Mouse (Mus musculus): ENCODE results near the gene Prkcd. TPM values are rescaled to one million over a fixed set of nuclear protein-coding genes. Genes with fewer than 3 reads are reported as not detected.

Prkcd gene
- polyA plus RNA-seq, 1 experiment from 2014 or later = 64.1 TPM

DNA sequence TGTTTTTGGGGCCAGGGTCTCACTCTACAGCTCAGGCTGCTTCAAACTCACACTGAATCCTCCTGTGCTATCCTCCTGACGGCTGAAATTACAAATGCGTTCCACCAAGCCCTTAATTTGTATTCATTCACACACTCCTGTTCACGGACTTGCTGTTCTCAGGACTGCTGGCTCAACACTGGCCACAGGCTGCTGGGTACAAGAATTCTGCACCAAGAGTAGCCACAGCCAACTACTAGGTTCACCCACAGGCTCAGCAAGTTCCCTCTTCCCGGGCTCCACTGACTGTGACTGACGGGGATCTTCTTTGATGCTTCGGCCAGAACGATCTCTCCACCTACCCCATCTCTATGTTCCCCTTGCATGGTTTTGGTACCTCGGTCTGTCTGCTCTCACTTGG lies 23.7 kb upstream of the Prkcd start:
- WGBS = 85% methylated on average over 8 of the region's 8 CpGs
- Histone ChIP-seq H3K4me2 (no peak overlapping the region), H3K36me3 (no peaks in the 10 kb centered on the region), H3K27me3 (no peaks in the 10 kb centered on the region), H3K4me3 (no peak overlapping the region), H3K9me3 (no peaks in the 10 kb centered on the region), H3K4me1 (peaks cover 7% of the 10 kb centered on the region), H3K27ac (no peak overlapping the region), H3K9ac (no peak overlapping the region)
- no peak for ATAC-seq (ENCODE audit: insufficient number of reproducible peaks, low FRiP score, low TSS enrichment, low read depth)

DNA sequence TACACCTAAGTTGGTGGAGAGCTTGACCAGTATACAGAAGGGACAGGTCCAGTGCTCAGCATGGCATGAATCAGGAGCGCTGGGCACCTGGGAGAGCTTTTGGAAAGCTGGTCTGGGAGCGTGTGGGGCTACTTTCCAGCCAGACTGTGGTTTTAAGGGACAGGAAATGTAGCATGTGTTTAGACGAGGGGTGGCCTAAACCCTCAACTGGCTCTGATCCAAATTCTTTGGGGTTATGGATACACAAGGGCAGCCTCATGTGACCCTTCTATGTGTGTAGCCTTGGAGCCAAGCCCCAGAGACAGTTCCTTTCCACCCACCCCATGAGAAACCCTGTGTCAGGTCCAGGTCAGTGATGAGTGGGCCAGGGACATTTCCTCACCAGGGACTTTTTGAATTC lies 22.5 kb upstream of the Prkcd start:
- H3K4me3 ChIP-seq = no peak overlapping the region
- no peak overlapping the region for H3K27ac ChIP-seq
- no peaks in the 10 kb centered on the region for H3K27me3 ChIP-seq
- H3K4me1 ChIP-seq = peaks cover 6% of the 10 kb centered on the region; the same call in 1 of the 2 replicates
- H3K4me2 ChIP-seq = no peak overlapping the region
- no peak overlapping the region for H3K9ac ChIP-seq
- ATAC-seq (ENCODE audit: insufficient number of reproducible peaks, low FRiP score, low TSS enrichment, low read depth) = no peak
- 40% methylated on average over 3 of the region's 3 CpGs for WGBS
- no peaks in the 10 kb centered on the region for H3K9me3 ChIP-seq
- no peaks in the 10 kb centered on the region for H3K36me3 ChIP-seq

DNA sequence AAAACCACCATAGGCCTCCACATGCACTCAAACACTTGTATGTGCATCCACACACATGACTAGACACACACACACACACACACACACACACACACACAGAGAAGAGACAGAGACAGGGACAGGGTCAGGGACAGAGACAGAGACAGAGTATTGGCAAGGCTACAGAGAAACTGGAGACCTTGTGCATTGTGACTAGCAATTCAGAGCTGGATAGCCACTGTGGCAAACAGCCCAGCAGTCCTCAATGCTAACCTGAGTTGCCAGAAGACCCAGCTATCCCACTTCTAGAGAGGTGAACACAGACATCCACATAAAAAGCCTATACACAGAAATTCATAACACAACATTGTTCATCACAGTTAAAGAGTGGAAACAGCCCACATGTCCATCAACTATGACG lies 20.5 kb upstream of the Prkcd start:
- H3K9me3 ChIP-seq = no peaks in the 10 kb centered on the region
- WGBS = 84% methylated on average over 1 of the region's 1 CpGs
- H3K4me3 ChIP-seq = no peak overlapping the region
- no peaks in the 10 kb centered on the region for H3K27me3 ChIP-seq
- no peak overlapping the region for H3K9ac ChIP-seq
- H3K4me2 ChIP-seq = no peak overlapping the region
- no peaks in the 10 kb centered on the region for H3K36me3 ChIP-seq
- no peak overlapping the region for H3K27ac ChIP-seq
- no peak for ATAC-seq (ENCODE audit: insufficient number of reproducible peaks, low FRiP score, low TSS enrichment, low read depth)
- peaks cover 6% of the 10 kb centered on the region; the same call in 1 of the 2 replicates for H3K4me1 ChIP-seq

DNA sequence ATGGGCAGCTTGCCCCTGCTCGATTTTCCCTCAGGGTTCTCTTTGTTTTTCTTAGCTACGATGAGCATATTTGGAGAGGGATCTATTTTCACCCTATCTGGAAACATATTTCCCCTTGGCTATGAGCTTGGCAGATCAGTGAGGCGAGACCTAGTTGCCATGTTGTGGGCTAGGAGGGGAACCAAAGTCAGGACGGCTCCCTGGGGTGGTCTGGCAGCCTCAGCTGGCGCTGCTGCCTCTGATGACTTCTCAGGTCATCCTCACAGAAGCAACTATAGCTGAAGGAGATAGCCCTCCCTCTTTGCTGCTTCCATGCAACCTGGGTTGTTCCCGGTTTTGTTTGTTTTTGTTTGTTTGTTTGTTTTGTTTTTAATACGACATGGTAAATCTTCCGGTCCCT lies 19.1 kb upstream of the Prkcd start:
- Histone ChIP-seq H3K27ac (no peak overlapping the region), H3K4me1 (no peaks in the 10 kb centered on the region; the same call in 1 of the 2 replicates), H3K27me3 (no peaks in the 10 kb centered on the region), H3K9me3 (no peaks in the 10 kb centered on the region), H3K36me3 (no peaks in the 10 kb centered on the region), H3K4me3 (no peak overlapping the region), H3K9ac (no peak overlapping the region), H3K4me2 (no peak overlapping the region)
- 64% methylated on average over 8 of the region's 8 CpGs for WGBS
- no peak for ATAC-seq (ENCODE audit: insufficient number of reproducible peaks, low FRiP score, low TSS enrichment, low read depth)

DNA sequence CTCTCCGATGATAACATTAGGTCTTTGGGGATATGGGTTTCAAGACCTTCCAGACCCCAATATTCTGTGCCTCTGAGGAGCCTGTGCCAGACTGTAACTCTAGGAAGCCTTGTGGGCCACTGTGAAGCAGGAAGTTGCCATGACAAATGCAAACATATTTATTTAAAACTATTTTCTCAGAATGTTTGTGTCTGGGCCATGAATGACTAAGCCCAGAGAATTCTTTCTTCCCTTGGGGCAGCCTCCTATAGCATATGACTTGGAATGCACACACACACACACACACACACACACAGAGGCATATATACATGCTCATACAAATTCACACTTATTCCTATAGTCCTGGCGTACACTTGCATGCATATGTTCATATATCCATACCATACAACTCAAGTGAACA lies 18.0 kb upstream of the Prkcd start:
- H3K4me3 ChIP-seq = no peak overlapping the region
- H3K36me3 ChIP-seq = no peaks in the 10 kb centered on the region
- H3K9me3 ChIP-seq = no peaks in the 10 kb centered on the region
- H3K9ac ChIP-seq = no peak overlapping the region
- 87% methylated on average over 2 of the region's 2 CpGs for WGBS
- no peaks in the 10 kb centered on the region; the same call in 1 of the 2 replicates for H3K4me1 ChIP-seq
- H3K27ac ChIP-seq = no peak overlapping the region
- no peak overlapping the region for H3K4me2 ChIP-seq
- no peaks in the 10 kb centered on the region for H3K27me3 ChIP-seq
- no peak for ATAC-seq (ENCODE audit: insufficient number of reproducible peaks, low FRiP score, low TSS enrichment, low read depth)

DNA sequence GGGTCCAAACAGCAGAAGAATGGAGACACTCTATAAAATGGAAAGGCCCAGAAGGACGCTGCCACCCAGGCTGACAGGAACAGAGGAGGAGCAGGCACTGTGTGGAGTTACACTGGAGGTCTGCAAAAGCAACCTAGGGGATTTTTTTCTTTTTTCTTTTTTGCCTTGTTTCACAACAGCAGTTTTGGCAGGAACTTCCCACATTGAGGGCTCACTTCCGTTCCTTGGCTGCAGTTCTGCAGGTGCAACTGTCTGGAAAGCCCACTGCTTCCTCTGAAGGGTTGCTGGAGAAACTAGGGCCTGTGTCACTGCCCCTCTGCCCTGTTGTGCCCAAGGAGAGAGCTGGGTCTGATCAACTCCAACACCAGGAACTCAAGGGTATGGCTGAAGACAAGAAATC lies 15.7 kb upstream of the Prkcd start:
- no peaks in the 10 kb centered on the region for H3K27me3 ChIP-seq
- no peaks in the 10 kb centered on the region for H3K36me3 ChIP-seq
- no peak overlapping the region for H3K4me2 ChIP-seq
- H3K4me1 ChIP-seq = peaks cover 9% of the 10 kb centered on the region; the same call in 1 of the 2 replicates
- H3K27ac ChIP-seq = no peak overlapping the region
- H3K4me3 ChIP-seq = no peak overlapping the region
- H3K9ac ChIP-seq = no peak overlapping the region
- no peak for ATAC-seq (ENCODE audit: insufficient number of reproducible peaks, low FRiP score, low TSS enrichment, low read depth)
- no peaks in the 10 kb centered on the region for H3K9me3 ChIP-seq
- WGBS = 69% methylated on average over 2 of the region's 2 CpGs

DNA sequence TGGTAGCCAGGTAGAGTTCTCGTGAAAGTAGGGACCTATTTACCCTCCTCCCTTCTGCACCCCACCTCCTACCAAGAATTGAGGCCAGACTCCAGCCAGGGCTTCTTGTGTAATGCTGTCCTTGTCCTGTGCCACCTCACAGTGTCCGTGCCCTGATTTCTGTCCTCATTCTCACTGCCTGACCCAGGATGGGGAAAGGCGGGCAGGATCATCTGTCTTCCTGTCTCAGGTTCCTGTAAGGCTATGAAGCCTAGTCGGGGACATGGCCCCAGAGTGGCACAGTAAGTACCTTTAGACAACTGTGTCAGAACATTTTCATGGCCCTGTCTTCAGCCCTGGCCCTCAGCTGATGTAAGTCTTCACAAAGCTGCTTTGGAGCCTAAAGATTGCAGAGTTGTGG lies 12.7 kb upstream of the Prkcd start:
- no peak overlapping the region for H3K27ac ChIP-seq
- H3K27me3 ChIP-seq = no peaks in the 10 kb centered on the region
- WGBS = 75% methylated on average over 4 of the region's 4 CpGs
- peaks cover 20% of the 10 kb centered on the region; the same call in 1 of the 2 replicates for H3K4me1 ChIP-seq
- no peaks in the 10 kb centered on the region for H3K36me3 ChIP-seq
- ATAC-seq (ENCODE audit: insufficient number of reproducible peaks, low FRiP score, low TSS enrichment, low read depth) = no peak
- H3K9me3 ChIP-seq = no peaks in the 10 kb centered on the region
- H3K4me3 ChIP-seq = no peak overlapping the region
- no peak overlapping the region for H3K4me2 ChIP-seq
- H3K9ac ChIP-seq = no peak overlapping the region

DNA sequence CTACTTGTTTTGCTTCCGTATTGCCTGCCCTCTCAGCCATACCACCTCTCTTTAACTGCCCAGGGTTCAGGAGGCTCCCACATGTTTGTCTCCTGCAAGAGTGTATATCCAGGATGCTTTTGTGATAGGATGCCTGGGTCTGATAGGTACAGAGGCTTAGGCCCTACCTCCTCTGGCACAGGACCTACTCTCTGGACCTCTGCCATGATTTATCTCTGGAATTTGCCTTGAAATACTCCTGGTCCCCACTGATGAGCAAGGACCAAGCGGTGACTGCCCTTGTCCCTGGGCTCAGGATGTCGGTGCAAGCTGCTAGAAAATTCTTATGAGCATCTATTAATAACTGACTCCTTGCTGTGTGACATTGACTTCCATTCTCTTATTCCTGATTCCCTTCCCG lies 12.0 kb upstream of the Prkcd start:
- Histone ChIP-seq H3K4me2 (no peak overlapping the region), H3K27me3 (no peaks in the 10 kb centered on the region), H3K9ac (no peak overlapping the region), H3K9me3 (no peaks in the 10 kb centered on the region), H3K4me3 (no peak overlapping the region), H3K36me3 (no peaks in the 10 kb centered on the region), H3K27ac (no peak overlapping the region), H3K4me1 (peaks cover 20% of the 10 kb centered on the region; the same call in 1 of the 2 replicates)
- ATAC-seq (ENCODE audit: insufficient number of reproducible peaks, low FRiP score, low TSS enrichment, low read depth) = no peak
- 84% methylated on average over 4 of the region's 4 CpGs for WGBS

DNA sequence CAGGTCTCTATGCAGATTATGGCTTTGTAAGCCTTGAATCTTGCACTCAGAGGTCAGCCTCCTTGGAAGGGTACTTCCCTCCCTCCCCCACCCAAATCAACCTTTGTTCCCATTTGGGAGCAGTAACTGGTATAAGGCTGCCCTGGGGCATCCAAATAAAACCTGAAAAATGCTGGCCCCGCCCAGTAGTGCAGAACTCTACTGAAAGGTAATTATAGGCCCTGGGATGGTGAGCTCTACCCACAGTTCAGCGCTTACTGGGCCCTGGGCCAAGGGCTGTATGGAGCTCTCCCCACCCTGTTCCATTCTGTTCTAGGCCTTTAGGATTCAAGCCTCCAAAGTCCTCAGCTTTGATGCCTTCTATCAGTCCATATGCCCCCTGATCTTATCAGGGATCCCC lies 11.1 kb upstream of the Prkcd start:
- Histone ChIP-seq H3K4me1 (peaks cover 20% of the 10 kb centered on the region; the same call in 1 of the 2 replicates), H3K36me3 (no peaks in the 10 kb centered on the region), H3K27ac (no peak overlapping the region), H3K27me3 (no peaks in the 10 kb centered on the region), H3K4me2 (no peak overlapping the region), H3K9ac (no peak overlapping the region), H3K4me3 (no peak overlapping the region), H3K9me3 (no peaks in the 10 kb centered on the region)
- no peak for ATAC-seq (ENCODE audit: insufficient number of reproducible peaks, low FRiP score, low TSS enrichment, low read depth)
- 33% methylated on average over 2 of the region's 2 CpGs for WGBS

DNA sequence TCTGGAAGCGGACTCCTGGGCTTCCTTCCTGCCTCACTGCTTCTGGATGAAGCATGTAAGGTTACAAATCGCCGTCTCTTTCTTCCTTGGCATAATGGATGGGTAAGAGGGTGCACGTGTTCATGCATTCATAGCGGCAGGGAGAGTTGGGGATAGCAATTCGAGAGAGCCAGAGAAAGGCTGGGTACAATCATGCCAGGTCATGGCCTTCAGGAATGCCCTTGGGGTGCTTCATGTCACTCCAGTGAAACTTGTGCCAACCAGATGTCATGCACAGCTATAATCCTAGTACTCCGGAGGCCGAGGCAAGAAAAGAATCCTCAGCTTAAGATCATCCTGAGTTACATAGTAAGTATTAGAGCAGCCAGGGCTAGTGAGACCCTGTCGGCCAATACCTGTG lies 10.5 kb upstream of the Prkcd start:
- WGBS = 60% methylated on average over 9 of the region's 9 CpGs
- H3K4me2 ChIP-seq = no peak overlapping the region
- no peak overlapping the region for H3K9ac ChIP-seq
- H3K27ac ChIP-seq = no peak overlapping the region
- no peaks in the 10 kb centered on the region for H3K36me3 ChIP-seq
- no peak overlapping the region for H3K4me3 ChIP-seq
- no peak for ATAC-seq (ENCODE audit: insufficient number of reproducible peaks, low FRiP score, low TSS enrichment, low read depth)
- no peaks in the 10 kb centered on the region for H3K27me3 ChIP-seq
- no peaks in the 10 kb centered on the region for H3K9me3 ChIP-seq
- H3K4me1 ChIP-seq = peaks cover 21% of the 10 kb centered on the region; the same call in 1 of the 2 replicates

DNA sequence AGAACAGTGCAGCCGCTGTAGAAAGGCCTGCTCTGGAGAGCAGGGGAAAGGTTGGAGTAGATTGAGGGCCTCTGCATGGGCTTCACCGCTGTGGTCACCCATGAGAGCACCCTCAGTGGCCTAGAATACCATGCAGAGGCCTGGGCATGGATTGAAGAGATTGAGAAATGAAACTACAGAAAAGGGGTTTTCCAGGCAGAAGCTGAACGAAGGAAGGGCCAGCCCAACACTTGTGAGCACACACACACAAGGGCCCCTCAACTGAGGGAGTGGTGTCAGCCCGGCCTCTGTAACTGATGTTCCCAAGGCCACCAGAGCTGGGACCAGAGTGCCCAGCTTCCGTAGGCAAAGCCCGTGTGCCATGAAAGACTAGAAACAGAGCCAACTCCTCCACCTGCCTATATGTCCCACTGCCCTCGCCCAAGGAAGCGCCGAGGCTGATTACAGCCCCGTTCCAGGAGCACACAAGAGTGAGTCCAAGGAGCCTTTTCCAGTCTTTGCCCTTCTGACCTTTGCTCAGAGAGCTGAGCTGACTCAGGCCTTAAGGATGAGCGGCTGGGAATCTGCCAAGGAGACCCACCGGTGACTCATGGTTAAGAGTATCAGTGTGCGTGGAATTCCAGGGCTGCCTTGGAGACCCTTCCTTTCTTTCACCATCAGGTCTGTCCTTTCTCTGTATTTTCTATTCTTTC lies 9.4 kb upstream of the Prkcd start:
- Histone ChIP-seq H3K27ac (no peak overlapping the region), H3K4me3 (no peak overlapping the region), H3K4me2 (no peak overlapping the region), H3K9me3 (no peaks in the 10 kb centered on the region), H3K9ac (no peak overlapping the region), H3K27me3 (no peaks in the 10 kb centered on the region), H3K36me3 (no peaks in the 10 kb centered on the region), H3K4me1 (peaks cover 26% of the 10 kb centered on the region; the same call in 1 of the 2 replicates)
- whole genome bisulfite sequencing = 80% methylated on average over 13 of the region's 13 CpGs
- ATAC-seq (ENCODE audit: insufficient number of reproducible peaks, low FRiP score, low TSS enrichment, low read depth) = no peak

DNA sequence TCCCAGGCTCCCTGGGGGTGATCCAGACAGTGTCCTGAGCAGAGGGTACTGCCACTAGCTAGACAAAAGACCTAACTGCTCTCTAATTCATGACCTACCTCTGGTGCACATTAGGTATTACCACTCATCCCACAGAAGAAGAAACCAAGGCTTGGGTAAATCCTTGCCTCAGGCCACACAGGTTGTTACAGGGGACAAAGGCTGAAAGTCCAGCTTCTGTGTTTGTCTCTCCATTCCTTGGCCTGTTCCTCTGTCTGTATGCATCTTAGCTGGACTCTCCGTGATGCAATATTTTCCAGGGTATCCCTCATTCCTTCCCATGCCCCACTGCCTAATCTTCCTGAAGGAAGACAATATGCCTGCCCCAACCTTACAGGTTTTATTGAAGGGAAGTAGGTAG lies 8.4 kb upstream of the Prkcd start:
- WGBS = 89% methylated on average over 1 of the region's 1 CpGs
- no peaks in the 10 kb centered on the region for H3K36me3 ChIP-seq
- no peaks in the 10 kb centered on the region for H3K27me3 ChIP-seq
- no peak overlapping the region for H3K27ac ChIP-seq
- peaks cover 26% of the 10 kb centered on the region; the same call in 1 of the 2 replicates for H3K4me1 ChIP-seq
- H3K4me3 ChIP-seq = no peak overlapping the region
- no peaks in the 10 kb centered on the region for H3K9me3 ChIP-seq
- no peak for ATAC-seq (ENCODE audit: insufficient number of reproducible peaks, low FRiP score, low TSS enrichment, low read depth)
- no peak overlapping the region for H3K4me2 ChIP-seq
- H3K9ac ChIP-seq = no peak overlapping the region

DNA sequence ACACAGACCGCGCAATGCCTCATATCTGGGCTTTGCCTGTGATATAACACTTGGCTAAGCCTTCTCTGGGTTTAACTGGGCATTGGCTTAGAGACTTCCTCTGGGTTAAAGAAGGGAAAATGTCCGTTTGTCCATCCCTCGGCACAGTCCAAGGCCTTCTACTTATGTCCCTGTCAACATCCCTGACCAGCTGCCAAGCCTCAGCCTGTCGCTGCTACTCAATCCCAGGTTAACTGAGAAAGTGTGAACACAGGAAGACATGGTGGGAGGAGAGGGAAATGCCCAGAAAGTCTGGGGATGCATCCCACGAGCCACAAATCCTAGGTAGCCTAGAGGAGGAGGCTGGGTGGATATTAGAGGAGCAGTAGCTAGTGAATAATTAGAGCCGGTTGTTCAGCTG lies 7.7 kb upstream of the Prkcd start:
- H3K4me2 ChIP-seq = no peak overlapping the region
- no peak overlapping the region for H3K9ac ChIP-seq
- peaks cover 26% of the 10 kb centered on the region; the same call in 1 of the 2 replicates for H3K4me1 ChIP-seq
- WGBS = 68% methylated on average over 7 of the region's 7 CpGs
- H3K36me3 ChIP-seq = no peaks in the 10 kb centered on the region
- H3K4me3 ChIP-seq = no peak overlapping the region
- H3K9me3 ChIP-seq = no peaks in the 10 kb centered on the region
- no peaks in the 10 kb centered on the region for H3K27me3 ChIP-seq
- H3K27ac ChIP-seq = no peak overlapping the region
- ATAC-seq (ENCODE audit: insufficient number of reproducible peaks, low FRiP score, low TSS enrichment, low read depth) = no peak

Measured in limb, embryonic 15.5 days (tissue).